Mouse (Mus musculus): Measurements from ENCODE around the gene Wdtc1.

Wdtc1 gene

DNA sequence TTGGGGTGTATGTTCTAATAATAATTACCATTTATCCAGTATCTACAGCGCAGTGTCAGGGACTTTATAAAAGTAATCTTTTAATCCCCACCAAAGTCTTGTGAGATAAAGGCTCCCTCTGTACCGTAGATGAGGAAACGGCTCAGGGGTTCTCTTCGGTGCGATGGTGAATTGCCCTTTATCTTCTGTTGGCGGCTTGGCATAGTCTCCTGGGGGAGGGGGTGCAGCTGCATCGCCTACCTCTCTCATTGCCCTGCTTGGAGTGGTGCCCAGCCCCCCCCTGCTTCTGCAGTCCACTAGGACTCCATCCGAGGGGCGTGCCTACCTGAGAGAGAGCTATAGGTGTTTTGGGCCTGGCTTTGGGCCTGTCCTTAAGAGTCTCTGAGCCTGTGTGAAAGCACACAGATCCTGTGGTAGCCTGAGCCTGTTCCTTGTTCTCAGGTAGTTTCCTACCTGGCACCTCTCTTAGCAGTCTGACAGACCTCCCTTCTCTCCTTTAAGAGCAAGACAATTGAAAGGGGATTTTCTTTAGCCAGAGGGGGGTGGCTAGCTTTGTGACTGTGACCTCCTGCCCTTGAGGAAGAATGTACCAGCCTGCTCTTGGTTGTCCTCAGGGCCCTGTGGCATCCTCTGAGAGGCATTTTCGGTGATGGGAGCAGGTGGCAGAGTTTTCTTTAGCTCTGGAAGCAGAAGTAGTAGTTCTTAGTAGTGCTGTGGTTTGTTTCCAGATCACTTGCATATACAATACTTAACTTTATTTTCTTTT is 22.7 kb upstream of the Wdtc1 start:
- DNase-seq (ENCODE audit: low spot score): no peak

DNA sequence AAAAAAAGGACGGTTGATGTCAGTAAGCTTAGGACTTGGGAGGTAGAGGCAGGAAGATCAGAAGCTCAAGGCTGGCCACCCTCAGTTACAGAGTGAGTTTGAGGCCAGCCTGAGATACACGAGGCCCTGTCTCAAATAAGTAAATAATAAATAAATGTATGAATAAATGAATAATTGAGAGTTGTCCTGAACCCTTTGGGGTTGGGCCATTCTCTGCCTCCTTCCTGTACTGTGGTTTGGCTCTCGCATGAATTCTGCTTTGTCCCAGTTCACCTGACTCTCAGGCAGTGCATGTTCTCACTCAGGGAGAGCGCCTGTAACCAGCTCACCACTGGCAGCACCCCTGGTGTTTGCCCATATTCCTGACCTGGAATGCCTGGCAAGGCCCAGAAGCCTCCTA is 20.7 kb upstream of the Wdtc1 start:
- DNase-seq (ENCODE audit: low spot score): no peak

DNA sequence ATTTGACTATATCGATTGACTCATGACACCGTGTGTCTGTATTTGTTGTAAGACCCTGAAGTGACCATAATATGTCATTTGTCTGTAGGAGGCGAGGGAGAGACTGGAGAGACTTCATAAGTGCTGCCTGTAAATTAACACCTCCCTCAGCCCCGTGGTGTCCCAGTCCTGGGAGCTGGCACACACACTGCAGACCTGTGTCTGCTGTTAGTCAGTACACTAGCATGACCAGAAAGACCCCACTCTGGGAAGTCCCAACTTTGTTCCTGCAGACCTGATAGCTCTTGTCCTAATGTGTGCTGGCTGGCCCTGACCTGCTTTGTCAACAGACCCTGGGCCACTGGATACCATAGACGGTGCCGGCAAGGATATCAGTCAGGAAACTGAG is 19.0 kb upstream of the Wdtc1 start:
- DNase-seq (ENCODE audit: low spot score): no peak

DNA sequence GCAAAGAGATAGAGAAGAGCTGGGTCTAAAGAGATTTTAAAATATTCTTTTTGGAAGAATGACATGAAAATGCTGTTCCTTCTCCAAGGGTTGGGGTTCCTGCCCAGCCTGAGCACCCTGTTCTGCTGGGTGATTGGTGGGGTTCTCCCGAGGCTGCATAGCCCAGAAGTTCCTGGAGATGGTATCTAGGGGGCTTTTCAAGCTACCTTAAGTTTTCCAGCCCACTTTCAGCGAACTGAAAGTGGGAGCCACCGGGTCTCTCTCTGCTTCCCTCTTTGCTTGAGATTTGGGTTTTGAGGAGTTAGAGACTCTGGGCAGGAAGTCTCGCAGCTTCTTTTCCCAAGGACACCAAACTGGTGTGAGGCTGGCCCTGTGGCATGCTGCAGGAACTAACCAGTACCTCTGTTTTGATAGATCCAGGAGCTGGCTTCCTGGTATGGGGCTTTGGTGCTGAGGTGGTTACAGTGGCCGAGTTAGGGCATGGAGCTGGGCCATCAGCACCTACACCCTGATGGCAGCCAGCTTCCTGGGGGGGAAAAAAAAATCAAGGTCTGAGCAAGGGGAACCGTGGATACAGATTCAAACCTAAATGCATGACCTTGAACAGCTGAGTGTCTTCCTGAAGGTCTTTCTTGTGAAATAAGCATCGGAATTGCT is 18.5 kb upstream of the Wdtc1 start:
- DNase-seq (ENCODE audit: low spot score): no peak

DNA sequence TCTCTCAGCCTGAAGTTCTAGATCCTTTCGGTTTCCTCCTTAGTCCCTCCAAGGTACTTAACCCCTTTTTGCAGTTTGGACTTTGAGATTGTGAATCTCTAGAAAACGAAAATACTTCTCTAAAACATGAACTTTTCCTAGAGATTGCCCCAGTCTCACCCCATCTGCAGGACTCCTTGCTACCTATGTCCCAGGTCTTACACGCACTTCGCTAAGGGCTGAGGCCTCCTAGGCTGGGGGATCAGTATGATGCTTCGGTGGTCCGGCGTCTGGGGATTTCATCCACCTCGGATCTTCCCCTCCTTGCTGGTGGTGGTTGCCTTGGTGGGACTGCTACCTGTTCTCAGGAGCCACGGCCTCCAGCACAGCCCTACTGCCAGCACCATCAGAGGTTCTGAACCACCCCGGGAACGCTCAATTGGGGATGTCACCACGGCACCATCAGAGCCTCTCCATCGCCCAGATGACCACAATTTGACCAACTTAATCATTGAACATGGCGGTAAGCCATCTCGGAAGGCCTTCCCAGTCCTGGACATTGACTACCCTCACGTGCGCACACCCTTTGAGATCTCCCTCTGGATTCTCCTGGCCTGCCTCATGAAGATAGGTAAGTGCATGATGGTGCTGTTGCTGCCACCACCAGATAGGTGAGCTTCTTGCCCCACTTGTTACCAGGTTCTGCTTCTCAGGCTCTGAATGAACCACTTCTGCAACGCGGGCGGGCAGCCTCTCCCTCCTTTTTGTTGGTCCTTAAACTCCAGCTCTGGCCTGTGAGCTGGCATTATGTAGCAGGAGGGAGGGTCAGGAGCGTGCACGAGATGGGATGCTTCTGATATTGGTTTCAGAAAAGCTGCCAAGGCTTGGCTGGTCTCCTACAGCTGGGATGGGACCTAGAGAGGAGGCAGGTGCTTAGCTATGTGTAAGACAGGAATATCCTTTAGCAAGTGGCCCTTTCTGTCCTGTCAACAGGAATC is 17.3 kb upstream of the Wdtc1 start:
- DNase-seq (ENCODE audit: low spot score): peak; percentile 62

DNA sequence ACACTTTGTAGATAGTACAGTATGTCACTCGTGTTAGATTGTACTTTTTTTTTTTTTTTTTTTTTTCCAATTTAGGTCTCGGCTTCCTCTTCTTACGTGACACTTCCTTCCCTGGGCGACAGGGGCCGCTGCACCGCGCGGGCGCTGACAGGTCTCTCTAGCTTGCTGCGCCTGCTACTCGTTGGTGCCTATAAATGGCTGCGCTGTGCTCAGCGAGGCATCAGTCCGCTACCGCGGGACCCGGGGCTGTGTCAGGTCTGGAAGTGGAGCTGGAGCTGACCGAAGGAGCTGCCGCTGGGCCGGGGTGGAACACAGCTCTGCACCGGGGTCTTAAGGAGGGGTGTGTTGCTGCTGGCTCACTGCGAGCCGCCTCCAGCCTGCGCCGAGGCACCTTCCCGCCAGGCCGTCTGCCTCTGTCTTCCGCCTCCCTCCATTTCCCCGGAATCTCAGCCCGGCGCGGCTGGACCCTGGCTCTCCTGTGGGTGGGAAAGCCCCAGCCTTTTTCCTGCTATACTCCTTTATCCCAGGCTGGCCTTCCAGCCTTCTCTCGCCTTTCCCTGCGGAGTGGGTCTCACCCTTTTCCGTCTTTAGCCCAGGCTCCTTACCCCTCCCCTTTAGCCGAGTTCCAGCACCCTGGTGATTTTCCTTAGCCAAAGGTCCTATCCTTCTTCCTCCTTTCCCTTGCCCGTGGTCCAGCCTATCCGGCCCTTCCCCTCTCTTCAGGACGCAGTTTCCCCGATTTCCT is 16.4 kb upstream of the Wdtc1 start, which contains the start of gene Slc9a1:
TSS of gene Slc9a1 (plus strand) at position 154 of the 745 bp plus-strand sequence.
- DNase-seq (ENCODE audit: low spot score): peak; percentile 90

DNA sequence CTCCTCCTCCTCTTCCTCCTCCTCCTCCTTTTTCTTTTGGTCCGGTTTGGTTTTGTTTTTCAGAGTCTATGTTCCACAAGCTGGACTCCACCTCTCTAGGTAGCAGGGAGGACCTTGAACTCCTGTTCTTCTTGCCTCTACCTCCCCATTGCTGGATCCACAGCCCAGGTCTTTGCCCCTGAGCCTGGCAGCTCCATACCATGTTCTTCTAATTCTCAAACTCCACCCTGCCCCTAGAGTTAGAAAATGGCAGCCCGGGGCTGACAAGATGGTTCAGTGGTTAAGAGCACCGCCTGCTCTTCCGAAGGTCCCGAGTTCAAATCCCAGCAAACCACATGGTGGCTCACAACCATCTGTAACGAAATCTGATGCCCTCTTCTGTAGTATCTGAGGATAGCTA is 1.4 kb upstream of the Wdtc1 start:
- no peak for DNase-seq (ENCODE audit: low spot score)

DNA sequence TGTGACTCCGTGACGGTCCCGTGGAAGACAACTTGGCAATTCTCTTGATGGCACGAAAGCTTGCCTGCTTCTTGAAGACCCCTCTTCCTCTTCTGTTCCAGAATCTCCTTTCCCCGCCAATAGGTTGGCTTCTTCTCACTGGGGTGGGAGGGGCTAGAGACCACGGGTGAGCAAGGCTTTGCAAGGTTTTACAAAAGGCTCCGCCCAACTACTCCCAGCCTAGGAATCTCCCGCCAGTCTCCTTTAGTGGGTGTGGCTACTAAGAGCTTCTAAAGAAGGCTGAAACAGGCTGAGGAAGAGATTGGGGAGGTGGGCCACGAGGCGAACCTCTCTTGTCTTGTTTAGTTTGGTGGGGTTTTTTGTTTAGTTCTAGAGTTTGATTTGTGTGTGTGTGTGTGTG is 484 bp downstream of the Wdtc1 start:
- no peak for DNase-seq (ENCODE audit: low spot score)

DNA sequence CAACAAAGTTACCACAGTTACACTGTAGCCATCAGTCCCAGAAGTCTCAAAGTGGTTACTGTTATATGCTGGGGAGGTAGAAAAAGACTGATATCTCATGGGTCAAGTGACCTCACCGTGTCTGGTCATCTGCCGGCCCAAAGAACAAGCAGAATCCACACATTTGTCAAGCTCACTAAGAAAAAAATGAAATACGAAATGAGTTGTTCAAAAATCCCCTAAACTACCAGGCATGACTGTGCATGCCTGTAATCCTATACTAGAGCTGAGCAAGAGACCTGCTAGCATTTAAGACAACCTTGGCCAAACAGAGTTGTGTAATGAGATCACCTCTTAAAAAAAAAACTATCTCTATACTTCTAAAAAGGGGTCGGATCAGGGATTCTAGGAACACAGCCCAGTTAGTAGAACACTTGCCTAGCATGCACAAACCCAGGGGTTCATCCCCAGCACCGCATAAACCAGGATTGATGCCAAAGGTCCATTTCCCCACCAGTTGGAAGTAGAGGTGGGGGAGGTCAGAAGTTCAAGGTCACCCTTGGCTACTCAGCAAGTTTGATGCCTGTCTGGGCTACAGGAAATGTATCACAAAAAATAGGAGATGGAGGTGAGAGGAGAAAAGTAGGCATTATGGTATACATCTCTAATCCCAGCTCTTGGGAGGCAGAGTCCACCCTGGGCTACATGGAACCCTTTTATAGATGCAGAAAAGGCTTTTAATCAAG is 5.1 kb downstream of the Wdtc1 start:
- DNase-seq (ENCODE audit: low spot score): no peak

DNA sequence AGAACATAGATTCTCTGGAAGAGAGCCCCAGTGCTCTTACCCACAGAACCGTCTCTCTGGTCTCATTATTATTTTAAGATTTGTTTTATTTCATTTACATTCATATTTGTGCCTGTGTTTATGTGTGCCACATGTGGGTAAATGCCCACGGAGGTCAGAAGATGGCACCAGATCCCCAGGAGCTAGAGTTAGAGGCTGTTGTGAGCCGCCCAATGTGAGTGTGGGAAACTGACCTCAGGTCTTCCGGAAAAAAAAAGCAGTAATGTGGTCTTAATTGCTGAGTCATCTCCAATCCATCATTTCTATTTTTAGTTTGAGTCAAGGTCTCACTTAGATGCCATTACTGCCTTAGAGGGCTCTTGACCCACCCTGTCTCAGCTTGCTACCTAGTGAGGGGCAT is 5.7 kb downstream of the Wdtc1 start:
- DNase-seq (ENCODE audit: low spot score): no peak

DNA sequence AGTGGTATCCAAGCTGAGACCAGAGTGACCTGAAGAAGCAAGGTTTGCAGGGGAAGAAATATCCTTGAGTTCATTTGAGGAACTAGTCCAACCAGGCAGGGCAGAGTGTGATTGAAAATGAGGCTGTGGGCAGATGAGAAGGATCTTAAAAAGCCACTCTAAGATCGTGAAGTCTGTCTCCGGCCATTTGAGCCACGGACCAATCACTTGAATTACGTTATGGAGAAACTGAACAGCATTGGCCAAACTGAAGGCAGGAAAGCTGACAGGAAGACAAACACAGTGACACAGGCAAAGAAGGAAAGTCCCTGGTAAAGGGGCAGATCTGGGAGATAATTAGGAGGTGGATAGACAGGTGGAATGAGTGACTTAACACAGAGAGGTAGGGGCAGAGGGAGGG is 6.7 kb downstream of the Wdtc1 start:
- DNase-seq (ENCODE audit: low spot score): no peak

DNA sequence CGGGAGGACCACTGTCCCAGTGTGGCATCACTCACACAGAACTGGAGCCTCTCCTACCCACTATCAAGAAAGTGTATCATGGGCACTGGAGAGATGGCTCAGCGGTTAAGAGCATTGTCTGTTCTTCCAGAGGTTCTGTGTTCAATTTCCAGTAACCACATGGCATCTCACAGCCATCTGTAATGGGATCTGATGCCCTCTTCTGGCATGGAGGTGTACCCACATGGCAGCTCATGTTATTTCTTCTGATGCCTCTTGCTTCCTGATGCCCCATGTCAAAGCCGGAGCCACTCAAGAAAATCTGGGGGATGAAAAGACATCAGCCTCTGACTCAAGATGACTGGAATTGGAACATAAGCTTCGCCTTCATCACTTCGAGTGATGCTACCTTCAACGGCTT is 7.6 kb downstream of the Wdtc1 start:
- no peak for DNase-seq (ENCODE audit: low spot score)

DNA sequence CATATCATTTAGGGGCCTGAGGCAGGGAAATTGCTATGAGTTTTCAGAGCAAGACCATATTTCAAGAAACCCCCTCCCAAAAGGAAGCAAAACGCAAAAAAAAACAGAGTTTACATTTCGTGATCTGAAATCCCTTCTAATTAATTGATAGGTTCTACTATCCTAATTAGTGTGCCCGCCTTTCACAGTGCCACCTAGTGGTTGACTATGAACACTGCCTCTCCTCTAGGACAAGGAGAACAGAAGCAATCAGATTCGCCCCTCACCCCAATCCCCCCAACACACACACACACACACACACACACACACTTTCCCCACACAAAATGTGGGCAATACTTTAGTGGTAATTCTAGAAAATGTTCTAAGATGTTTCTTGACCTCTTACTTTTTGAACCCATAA is 9.2 kb downstream of the Wdtc1 start:
- DNase-seq (ENCODE audit: low spot score): no peak

DNA sequence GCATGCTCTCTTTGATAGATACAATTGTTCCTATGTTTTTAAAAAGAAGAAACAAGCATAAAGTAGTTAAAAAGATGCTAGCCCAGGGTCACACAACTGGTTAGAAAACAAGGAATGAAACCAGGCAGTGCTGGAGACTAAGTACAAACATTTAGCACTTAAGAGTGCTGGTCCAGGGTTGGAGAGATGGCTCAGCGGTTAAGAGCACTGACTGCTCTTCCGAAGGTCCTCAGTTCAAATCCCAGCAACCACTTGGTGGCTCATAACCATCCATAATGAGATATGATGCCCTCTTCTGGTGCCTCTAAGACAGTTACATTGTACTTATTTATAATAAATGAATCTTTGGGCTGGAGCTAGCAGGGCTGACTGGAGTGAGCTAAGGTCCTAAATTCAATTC is 13.1 kb downstream of the Wdtc1 start:
- DNase-seq (ENCODE audit: low spot score): no peak

DNA sequence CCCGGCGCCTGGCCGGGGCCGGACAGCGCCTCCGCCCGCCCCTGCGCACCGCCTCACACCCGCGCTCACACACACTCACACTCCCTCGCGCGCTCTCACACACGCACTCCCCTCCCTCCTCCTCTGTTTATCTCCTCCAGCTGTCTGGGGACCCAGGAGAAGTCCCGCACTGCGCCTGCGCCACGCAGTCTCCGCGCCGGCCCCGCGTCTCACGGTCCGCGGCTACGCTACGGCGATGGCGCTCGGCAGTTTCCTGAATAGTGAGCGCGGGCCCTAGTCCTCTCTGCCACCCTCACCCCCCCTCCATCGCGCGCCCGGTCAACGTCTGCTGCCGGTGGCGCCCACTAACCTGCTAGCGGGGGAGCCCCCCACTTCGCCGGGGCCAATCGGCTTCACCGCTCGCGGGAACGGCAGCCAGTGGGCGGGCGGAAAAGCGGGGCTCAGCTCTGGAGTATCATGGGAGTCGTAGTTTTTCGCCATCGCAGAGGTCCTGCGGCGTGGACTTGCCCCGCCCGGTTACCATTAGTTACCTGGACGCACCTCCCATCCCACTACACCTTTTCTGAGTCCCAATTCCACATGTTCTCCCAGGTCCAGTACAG is 14.0 kb downstream of the Wdtc1 start:
- DNase-seq (ENCODE audit: low spot score): peak; percentile 83

DNA sequence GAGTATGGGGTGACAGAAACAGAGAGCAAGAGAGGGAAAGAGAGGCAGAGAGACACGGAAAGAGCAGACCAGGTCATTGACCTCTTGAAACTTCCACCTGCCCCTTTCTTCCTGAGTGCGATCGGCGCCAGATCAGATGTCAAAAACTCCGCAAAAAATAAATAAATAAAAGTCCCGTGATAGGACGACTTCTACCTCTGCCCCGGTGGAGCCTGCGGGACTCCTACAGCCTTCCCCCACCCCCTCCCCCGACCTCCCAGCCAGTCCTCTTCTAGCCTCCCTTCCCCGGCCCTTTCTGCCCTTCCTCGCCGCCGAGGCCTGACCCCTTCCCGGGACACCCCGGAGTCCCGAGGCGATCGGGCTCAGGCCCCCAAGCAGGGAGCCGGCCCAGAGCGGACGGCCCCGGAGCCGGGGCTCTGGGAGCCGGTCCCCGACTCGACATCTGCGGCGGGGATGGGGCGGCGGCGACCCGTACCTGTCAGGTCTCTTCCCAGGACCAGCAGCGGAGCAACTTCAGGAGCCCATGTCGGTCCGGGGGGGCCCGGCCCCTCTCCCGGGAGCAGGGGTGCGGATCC is 14.7 kb downstream of the Wdtc1 start:
- DNase-seq (ENCODE audit: low spot score): no peak

DNA sequence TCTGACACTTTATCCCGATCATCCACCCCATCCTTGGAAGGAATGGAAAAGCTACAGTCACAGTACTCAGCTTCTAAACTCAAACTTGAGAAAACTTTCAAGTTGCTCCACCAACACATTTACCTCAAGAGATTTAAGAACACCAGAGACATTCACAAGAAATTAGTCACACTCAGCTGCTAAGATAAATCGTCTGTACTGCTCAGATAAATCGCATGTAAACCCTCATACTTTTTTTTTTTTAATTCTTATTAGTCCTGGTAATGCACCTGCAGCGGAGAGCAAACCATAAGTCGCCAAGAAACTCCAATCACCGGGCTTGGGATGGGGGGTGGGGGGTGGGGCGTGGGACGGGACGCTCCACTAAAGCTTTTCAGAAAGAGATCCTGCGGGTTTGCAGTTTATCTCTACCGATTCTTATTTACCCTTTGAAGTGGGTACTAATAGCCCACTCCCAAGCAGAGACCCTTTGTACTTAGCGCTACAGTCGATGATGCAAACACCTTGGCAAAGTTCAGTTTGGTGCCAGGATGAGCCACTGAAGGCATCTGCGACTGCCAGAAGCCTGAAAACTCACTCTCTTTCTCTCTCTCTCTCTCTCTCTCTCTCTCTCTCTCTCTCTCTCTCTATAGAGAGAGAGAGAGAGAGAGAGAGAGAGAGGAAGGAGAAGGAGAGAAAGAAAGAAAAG is 15.3 kb downstream of the Wdtc1 start:
- DNase-seq (ENCODE audit: low spot score): no peak

DNA sequence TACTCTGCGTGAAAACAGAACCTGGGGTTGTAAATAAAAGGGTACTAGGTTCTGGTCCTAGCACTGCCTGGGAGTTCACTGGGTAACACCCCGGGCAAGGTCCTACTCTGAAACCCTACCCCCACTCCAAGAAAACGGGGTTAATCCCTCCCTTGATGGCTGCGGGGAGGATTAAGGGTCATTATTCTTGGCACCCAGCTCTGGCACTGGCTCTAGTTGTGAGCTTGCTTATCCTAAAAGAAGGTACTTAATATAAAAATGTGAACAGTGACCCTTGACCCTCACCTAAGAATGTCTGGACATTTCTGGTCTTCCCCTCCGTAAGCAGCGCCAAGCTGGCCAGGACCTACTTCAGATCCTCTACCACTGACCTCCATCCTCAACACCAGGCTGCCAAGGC is 20.0 kb downstream of the Wdtc1 start:
- DNase-seq (ENCODE audit: low spot score): no peak

DNA sequence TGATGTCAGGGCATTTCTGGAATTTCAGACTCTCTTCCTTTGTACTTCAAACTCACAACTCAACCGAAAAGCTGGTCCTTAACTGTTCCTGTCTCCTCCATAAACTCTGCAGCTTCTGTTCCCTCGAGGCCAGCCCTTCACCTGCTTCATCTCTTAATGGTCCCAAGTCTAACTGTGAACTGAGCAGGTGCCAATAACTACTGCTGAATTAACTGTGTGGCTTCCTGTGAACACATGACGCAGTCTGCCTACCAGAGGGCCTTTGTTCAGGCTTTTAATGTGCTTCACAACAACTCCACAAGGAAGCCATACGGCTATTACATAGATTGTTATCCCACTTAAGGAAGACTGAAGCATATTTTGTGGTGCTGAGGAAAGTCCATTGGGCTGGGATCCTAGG is 23.0 kb downstream of the Wdtc1 start:
- DNase-seq (ENCODE audit: low spot score): no peak

DNA sequence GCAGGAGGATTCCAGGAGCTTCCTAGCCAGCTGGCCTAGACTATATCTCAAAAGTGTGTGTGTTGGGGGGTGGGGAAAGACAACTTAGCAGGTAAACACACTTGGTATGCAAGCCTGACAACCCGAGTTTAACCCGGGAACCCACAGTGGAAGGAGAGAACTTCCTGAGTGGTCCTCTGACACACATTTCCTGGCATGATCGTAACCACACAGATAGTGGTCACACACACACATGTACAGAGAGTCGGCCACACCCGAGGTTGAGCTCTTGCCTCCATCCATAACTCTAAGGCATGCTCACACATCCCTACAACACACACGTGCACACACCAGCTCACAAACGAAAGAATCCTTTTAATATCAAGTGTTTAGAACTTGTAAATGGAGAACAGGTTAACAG is 25.2 kb downstream of the Wdtc1 start:
- DNase-seq (ENCODE audit: low spot score): no peak
